Mouse (Mus musculus) thymus, postnatal 10 days (tissue): ENCODE data around the gene Pdcd6ip.
A peak's percentile ranks its signal among the peaks of the same experiment; 100 is the strongest.
"Not testable (repeated sequence)": the region's sequence is repeated elsewhere in the genome, so short reads cannot be mapped to it uniquely, and the experiment has no call there.

Experiments
- DNase-seq, 2 experiments: peaks; one replicate each; pipeline ENCODE4 v3.0.0; 2021; ENCODE audit warnings: low spot score in 2 of 2

The Pdcd6ip gene

DNA sequence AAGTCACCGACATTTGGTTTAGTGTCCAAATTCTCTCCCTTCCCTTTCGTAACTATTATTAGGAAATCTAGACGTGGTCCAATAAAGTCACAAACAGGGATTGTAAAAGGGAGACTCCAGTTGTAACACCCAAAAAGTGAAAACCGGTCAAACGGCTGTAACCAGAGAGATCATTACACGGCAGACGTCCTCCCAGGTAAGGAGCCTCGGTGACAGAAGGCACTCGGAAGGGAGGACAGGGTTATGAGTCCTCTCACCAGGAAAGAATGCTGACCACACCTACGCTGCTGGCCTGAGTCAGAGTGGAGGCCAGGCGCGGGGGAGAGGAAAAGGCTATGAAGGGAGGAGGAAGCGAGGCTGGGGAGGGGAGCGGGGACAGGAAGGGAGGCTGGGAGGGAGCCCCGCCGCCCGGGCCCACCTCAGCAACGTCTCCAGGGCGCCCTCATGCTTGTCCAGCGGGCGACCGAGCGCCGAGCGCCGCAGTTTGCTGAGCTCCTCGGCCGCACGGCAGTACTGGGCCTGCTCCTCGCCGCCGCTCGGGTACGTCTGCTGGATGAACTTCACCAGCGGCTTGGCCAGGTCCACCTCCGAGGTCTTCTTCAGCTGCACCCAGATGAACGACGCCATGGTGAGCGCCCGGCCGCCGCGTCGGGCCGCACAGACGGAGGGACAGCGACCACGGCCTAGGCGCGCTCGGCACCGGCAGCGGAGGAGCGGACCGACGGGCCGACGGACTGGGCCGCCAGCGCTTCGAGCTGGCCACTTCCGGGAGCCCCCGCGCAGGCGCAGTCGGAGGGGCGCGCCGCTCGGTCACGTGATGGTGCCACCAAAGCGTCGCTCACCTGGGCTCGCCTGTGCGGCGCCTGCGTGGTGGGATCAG lies at the start of gene Pdcd6ip:
Gene Pdcd6ip (minus strand): TSS at position 779 of the 880 bp plus-strand sequence.
- DNase-seq: peak; percentile 87 to 93

DNA sequence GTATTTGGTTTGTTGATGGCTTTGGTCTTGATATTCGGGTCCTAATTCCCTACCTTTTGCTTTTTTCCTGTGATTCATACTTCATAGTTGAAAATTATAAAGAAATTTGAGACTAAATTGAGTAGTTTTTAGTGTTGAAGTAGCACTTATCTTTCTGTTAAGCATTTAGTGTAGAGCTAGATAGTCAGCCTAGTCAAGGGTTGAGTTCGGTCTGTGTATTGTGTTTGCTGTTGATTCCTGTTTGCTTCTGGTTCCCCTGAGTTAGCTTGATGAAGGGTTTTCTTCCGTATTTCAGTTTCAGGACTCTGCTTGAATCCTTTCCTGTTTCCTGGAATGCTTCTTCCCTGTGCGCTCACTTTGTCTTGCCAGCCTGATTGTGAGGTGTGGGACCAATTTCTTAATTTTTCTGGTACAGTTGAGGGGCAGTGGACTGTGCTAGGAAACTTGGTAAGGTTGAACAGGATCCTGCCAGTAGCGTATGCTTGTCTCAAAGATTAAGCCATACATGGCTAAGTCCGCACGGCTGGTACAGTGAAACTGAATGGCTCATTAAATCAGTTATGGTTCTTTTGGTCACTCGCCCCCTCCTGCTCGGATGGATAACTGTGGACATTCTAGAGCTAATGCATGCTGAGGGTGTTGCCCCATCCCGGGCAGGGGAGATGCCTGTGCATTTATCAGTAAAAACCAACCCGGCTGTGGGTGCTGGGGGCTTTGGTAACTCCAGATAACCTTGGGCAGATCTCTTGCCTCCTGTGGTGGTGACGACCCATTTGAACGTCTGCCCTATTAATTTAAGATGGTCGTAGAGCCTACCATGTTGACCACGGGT lies 48.0 kb upstream of the Pdcd6ip start:
- DNase-seq: no peak

DNA sequence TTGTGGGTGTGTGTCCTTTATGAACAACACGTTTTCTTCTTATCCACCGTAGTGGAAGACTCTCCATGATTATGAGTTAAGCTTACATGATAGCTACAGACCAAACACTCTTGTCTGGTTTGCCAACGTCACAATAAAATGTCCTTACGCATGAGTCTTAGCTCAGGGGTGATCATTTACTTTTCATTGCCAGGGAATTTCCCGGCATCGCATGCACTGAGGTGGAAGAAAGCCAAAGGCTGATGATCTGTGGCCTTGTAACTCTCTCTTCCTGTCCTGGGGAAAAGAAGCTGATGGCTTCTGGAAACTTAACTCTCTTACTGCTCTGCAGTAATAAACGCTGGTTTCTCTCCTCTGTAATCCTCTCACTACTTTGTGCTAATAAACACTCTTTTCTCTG lies 41.3 kb upstream of the Pdcd6ip start:
- DNase-seq: no peak

DNA sequence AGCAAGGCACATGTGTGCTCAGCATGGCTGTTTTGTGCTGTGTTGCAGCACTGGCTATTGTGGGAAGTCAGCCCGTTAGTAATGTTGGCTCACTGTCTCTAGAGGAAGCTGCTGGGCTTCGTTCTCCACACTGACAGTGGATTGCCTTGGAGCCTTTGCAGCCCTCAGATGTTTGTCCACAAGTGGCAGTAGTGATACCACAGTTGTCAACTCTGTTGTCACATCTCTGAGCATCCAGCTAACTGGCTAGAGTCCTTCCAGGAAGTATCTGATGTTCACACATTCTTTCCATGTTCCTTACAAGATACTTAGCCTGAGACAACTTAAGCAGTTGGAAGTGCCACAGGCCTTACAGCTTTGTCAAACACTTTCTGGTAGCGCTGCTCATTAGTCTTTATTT lies 35.2 kb upstream of the Pdcd6ip start:
- DNase-seq: no peak

DNA sequence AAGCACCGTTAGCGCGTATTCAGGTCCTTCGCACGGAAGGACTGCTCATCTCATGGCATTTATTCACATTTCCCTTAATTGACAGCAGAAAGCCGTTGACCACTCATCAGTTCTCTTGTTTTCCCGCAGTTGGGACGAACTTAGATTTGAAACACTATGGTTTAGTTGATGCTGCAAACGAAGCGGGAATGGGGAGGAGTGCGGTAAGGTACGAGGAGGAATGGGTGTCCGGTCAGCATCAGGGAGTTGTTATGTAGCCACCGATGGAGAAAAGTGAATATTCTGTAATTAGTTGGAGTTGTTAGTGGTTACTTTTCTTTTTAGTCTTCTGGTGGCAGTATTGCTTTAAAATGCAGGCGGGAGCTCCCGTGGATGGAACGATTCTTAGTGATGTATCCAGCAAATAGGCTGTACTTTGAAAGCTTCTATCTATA lies 34.3 kb upstream of the Pdcd6ip start:
- DNase-seq: no peak

DNA sequence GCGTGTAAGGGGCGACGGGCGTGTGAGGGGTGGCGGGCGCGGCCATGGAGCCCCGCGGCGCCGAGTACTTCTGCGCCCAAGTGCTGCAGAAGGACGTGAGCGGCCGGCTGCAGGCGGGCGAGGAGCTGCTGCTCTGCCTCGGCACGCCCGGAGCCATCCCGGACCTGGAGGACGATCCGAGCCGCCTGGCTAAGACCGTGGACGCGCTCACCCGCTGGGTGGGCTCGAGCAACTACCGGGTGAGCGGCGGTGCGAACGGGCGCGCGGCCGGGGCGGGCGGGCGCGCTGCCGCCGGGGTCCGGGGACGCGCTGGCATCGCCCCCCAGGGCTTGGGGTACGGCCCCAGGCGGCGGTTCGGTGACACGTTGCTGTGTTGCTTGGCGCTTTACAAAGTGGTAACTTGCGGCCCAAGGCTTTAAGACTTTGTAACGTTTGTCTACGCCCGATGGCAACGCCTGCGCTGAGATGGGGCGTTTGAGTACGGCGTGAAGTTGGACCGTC lies 33.6 kb upstream of the Pdcd6ip start:
- DNase-seq: peak; percentile 55 to 58

DNA sequence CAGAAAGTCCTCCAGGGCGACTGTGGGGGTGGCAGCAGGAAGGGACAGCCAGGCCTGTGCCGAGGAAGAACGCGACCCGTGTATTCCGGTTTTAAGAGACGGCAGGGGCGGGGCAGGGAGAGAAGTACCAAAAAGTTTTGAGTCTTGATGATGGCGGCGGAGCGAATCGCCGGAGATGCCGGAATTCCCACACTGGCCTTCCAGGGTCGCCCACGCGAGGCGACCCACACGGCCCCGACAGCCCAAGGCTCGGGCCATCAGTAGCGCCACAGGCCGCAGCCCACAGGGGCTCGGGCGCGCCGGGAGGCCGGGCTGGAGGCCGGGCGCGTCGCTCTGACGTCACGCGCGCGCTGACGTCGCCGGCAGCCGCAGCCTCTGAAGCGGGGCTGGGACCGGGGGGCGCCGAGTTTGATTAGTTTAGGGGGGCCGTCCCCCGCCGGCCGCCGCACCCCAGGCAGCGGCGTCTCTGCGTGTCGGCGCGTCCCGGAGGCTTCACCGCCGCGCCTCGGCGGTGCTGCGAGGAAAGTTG lies 33.1 kb upstream of the Pdcd6ip start, which contains the start of gene Clasp2:
Gene Clasp2 (plus strand): TSS at position 366 of the 529 bp plus-strand sequence.
- DNase-seq: peak; percentile 62 to 65

DNA sequence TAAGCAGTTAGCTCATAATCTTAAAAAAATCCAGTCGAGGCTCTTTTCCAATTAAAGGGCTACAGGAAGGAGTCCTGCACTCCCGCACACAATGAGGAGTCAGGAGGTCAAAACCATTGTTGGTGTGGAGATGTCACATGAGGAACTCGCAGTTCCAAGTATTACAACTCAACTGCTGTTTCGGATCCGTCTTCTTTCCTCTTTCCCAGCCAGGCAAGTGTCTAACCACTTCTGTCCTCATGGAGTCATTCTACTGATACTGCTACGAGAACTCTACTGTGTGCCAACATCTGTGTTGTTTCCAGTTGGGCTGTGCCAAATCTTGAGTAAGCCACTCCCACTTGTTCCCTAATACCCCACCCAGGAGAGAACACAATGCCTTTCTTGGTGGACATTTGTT lies 30.9 kb upstream of the Pdcd6ip start:
- no peak for DNase-seq

DNA sequence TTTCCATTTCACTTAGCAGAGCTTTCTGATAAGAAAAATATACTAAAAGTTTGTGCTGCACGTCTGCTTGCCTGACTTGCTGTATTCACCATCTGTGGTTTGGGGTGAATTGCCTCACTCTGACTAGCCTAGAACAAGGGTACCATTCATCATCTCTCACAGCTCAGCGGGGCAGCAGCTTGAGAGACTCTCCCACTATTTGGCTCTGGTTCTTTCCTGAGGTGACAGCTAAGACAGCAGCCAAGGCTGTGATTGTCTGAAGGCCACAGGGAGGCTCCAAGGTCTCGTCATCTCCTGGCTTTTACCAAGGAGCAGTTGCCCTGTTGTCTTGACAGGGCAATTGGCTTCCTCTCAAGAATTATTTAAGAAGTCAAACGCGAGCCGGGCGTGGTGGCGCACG lies 30.0 kb upstream of the Pdcd6ip start:
- no peak for DNase-seq

DNA sequence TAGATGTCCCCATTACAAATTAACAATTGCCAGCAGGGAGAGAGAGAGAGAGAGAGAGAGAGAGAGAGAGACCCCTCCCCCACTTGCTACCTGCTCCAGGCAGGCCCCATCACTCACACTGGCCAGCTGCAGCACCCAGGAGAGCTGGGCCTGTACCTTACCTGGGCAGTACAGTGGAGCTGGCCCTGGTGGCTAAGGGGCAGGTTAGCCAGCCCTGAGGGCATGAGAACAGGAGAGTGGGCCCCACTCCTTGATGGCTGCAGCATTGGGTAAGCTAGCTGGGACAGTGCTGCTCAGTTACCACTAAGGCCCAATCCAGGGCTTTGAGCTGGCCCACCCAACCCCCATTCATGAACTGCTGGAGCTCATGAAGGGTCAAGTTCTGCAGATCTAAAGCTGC lies 27.9 kb upstream of the Pdcd6ip start:
- no peak for DNase-seq

DNA sequence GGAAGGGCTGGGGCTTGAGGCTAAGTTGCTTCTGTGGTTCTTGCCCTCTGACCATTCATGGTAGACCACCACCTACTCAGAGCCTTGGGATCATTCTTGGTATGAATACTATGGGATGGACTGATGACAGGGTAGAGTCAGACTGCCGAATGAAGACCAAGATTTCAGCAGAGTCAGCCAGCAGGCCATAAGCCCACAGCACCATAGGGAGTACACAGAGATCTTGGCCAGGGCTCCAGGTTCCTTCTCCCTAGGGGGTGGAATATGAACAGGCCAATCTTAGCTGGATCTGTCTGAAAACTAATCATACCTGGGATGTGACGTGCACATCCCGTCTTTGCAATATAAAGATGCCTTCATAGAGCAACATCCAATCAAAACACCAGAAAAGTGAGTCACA lies 23.5 kb upstream of the Pdcd6ip start:
- DNase-seq: no peak

DNA sequence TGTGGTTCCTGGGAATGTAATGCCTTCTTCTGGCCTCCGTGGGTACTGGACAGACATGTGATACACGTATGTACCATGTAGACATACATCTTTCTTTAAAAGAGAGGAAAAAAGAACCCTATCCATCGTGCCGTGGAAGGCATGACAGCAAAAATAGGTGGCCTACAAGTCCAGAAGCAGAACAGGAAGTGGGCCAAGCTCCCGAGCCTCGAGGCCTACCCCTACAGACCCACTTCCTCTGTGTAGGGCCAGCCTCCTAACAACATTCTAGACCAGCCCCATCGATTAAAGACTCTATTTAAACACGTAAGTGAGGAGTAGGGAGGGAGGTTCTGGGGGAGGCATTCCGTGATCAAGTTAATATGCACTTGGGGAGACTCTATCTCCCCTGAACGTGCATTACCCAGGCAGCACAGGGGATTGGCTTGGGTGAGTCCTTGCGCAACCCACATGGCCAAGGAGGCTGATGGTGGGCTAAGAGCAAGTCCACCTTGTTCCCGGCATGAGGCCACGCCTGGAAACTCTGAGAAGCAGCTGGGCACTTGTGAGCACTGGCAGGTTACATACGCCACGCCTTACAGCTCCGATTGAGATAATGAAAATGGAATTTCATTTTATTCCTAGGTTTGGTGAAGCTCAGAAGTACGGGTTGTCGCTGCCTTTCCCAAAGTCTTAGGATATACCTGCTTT lies 19.1 kb upstream of the Pdcd6ip start:
- DNase-seq: no peak

DNA sequence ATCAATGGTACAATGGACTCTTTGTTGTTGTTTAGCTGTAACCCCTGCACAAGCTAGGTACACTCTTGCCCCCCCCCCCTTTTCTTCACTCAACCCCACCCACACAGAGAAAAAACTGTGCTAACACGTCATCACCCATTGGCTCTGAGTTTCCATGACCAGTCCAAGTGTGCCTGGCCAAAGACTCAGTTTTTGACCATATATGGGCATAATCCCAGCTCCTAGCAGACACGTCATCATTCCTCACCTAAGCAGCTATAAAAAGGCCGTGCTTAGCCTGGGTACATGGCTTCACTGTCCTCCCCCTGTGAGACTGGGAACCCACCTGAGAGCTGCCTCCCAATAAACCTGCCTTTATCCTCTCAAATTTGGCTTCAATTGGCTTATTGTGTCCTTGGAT lies 18.1 kb upstream of the Pdcd6ip start:
- DNase-seq: no peak

DNA sequence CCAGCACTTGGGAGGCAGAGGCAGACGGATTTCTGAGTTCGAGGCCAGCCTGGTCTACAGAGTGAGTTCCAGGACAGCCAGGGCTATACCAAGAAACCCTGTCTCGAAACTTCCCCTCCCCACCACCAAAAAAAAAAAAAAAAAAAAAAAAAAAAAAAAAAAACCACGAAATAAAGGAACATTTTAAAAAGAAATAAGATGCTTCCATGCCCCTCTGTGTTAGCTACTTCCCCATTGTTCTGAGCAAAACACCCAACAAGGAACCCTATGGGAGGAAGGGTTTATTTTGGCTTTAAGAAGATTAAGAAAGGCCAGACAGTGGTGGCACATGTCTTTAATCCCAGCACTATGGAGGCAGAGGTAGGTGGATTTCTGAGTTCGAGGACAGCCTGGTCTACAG lies 17.6 kb upstream of the Pdcd6ip start:
- DNase-seq: not testable (repeated sequence)

DNA sequence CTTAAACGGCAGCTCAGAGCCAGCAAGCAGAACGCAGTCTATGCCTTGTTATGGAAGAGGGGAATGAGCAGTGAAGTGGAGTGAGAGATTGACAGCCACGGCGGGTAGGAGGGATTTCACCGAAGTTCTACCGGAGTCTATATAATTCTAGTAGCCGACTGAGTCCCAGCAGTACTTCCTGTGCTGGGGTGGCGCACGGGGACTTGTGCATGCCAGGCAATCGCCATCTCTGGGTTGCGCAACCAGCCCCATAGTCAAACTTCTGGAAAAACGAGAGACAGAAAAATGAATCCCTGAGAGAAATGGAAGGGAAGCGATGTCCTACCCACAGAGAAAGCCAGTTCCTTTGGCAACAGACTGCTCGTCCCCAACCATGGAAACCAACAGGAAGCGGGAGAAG lies 16.6 kb upstream of the Pdcd6ip start:
- no peak for DNase-seq

DNA sequence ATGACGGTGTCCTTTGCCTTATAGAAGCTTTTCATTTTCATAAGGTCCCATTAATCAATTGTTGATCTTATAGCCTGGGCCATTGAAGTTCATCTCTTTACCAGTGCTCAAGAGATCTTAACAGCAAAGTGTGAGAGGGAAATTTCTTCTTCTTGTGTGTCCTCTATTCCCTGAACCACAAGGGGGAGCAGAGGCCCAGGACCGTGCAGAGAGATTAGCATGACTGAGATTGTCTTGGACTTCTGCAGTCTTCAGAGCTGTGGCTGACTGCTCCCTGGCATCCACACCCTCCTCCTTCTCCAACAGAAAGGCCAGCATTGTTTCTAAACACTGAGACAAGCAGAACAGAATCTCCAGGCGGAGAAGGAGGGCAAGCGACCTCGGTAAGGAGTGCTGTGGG lies 11.0 kb upstream of the Pdcd6ip start:
- DNase-seq: peak in 1 of 2 experiments; percentile 21

DNA sequence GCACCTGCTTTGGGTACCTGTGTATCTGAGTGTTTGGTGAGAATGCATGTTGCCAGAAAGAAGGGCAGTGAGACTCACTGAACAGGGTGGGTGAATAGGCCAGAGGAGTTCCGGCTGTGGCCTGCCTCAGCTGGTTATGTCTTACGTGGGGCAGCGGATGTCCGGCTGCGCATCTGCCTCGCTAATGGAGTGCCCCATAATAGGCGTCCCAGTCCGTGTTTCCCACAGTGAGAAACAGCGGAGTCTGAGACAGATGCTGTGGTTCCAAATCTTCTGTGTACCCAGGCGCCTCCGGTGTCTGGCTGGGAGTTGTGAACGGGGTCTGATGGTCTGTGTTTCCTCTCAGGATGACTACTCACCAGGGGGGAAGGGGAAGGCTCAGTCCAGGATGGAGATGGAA lies 2.8 kb upstream of the Pdcd6ip start:
- DNase-seq: no peak

DNA sequence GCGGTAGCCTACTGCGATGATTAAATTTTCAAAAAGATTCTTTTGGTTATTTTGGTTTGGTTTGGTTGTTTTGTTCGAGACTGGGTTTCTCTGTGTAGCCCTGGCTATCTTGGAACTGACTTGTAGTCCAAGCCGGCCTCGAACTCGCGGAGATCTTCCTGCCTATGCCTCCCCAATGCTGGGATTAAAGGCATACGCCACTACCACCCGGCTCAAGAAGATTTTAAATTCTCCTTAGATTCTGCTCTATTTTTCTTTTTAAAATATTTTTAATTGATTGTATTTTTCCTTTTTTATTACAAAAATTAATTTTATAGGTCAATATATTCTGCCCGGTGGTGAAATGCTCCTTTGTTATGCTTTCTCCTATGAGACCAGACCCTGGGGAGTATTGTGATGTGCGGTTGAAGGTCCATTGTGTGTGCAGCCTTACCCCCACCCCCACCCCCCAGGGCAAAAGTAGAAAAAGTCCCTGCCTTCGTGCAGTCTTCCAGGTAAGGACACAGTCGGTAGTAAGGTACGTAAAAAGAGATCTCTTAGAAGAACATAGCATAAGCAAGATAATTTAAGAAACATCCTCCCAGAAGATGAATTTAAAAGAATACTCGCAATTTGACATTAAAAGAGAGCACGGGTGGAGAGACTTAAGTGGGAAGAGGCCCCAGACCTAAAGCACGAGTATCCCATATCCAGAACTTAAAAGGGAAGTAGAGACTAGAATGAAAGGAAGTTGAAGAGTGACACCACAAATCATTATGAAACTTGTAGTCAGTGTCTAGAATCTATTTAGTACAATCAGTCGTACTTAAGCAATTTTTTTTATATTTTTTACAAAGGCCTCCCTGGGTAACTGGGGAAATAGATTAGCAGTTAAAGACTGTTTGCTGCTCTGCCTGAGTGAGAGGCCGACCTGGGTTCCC lies 562 bp upstream of the Pdcd6ip start:
- no peak for DNase-seq

DNA sequence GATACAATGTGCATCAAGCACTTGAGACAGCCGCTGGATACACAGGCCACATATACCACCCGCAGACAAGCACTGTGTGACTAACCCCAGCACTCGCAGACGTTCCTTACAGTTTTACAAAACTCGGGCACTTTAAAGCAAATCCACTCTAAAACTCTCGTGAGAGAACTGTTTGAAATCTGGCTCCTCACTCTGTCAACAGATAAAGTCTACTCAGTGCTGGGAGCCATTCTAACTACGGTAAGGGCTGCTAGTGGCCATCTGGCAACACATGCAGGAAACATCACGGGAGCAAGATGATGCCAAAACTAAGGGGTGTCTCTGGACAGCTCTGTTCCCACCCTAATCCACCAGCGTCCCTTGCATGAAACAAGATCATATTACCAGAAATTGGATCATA lies 1.2 kb downstream of the Pdcd6ip start:
- no peak for DNase-seq

DNA sequence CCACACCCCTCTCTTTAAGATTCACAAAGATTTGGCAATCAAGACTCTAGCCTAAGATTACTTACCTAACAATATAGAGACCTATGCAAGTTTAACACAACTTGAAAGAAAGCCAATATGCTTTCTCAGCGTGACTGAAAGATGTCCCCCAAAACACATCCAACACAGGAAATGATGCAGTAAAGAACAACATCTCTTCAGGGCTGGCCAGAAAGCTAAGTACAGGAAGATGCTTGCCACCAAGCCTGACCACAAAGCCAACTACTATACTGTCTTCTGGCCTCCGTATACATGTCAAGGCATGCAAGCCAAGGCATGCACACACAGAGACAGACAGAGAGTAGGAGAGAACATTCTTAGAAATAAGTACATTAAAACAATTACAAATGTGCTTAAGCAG lies 2.0 kb downstream of the Pdcd6ip start:
- DNase-seq: no peak
